Mouse (Mus musculus) stomach, postnatal 0 days (tissue): ENCODE measurements around the gene Gli3.

ENCODE experiments used
- CTCF ChIP-seq: IDR thresholded peaks from 2 replicates; pipeline ENCODE4 v1.5.1; 2016; ENCODE audit warnings: antibody characterized with exemption, low read depth, mild to moderate bottlenecking, moderate library complexity
- EP300 ChIP-seq: optimal IDR thresholded peaks from 2 replicates; pipeline ENCODE3; 2016; ENCODE audit warnings: antibody characterized with exemption

GRCm38 (mm10) chr13:15724723-15725122, 261.7 kb downstream of the Gli3 start:
- TF ChIP-seq CTCF (no peak), EP300 (no peak)
